Mouse (Mus musculus) midbrain, embryonic 10.5 days (tissue): ENCODE measurements at regions not wholly inside any gene's neighbourhood (a gene's known extent, or its start where the extent isn't known, plus 50 kb on each side); places are given as distances from the start of the nearest gene placed in this dataset.

Source experiments
- DNase-seq: peaks from one replicate; pipeline ENCODE4 v3.0.0-alpha.2; 2017; ENCODE audit warnings: low spot score
- H3K27ac ChIP-seq: fragments of 300-500 bp; sonication (generic); replicated peaks from 2 replicates; pipeline ENCODE4 v1.5.1; 2016; ENCODE audit warnings: mild to moderate bottlenecking
- H3K27me3 ChIP-seq: fragments of 300-500 bp; sonication (generic); 2 replicates; pipeline ENCODE4 v1.6.1; 2016; ENCODE audit warnings: low read depth, mild to moderate bottlenecking; ENCODE audit not compliant: poor library complexity, severe bottlenecking
- H3K36me3 ChIP-seq: fragments of 300-500 bp; sonication (generic); 2 replicates; pipeline ENCODE4 v1.6.1; 2016; ENCODE audit warnings: mild to moderate bottlenecking, moderate library complexity
- H3K4me1 ChIP-seq: fragments of 300-500 bp; sonication (generic); 2 replicates; pipeline ENCODE4 v1.6.1; 2016
- H3K4me3 ChIP-seq: fragments of 300-500 bp; sonication (generic); 2 replicates; pipeline ENCODE4 v1.5.1; 2016; ENCODE audit warnings: mild to moderate bottlenecking, moderate library complexity
- H3K9me3 ChIP-seq: fragments of 300-500 bp; sonication (generic); replicated peaks from 2 replicates; pipeline ENCODE4 v1.6.1; 2016; ENCODE audit warnings: mild to moderate bottlenecking
- WGBS: fragments of 180-500 bp; shearing (Covaris S2); methylation state at CpG from one replicate; pipeline ENCODE4 v1.1.7; 2016; 5-methylcytosine and 5-hydroxymethylcytosine counted together

DNA sequence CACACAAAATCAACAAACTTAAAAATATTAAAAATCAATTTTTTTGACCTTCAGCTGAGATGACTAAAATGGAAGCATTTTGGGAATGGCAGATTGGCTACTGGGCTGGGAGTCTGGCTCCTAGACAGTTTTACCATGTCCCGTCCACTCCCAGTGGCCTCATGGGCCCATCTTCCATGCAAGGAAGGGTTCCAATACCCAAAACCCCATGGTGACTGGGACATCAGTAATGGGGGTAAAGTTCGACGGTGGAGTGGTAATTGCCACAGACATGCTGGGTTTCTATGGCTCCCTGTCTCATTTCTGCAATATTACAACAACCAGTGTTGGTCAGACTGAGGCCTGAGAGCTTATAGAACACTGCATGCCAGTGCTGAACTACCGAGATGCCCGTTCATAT lies 82.2 kb downstream of the Il20rb start:
- H3K36me3 ChIP-seq = no peaks in the 10 kb centered on the region
- H3K27ac ChIP-seq = no peak overlapping the region
- H3K4me3 ChIP-seq = no peak overlapping the region
- H3K4me1 ChIP-seq = no peaks in the 10 kb centered on the region
- no peaks in the 10 kb centered on the region for H3K9me3 ChIP-seq
- WGBS = 92% methylated on average over 5 of the region's 5 CpGs
- H3K27me3 ChIP-seq = no peaks in the 10 kb centered on the region
- no peak for DNase-seq

DNA sequence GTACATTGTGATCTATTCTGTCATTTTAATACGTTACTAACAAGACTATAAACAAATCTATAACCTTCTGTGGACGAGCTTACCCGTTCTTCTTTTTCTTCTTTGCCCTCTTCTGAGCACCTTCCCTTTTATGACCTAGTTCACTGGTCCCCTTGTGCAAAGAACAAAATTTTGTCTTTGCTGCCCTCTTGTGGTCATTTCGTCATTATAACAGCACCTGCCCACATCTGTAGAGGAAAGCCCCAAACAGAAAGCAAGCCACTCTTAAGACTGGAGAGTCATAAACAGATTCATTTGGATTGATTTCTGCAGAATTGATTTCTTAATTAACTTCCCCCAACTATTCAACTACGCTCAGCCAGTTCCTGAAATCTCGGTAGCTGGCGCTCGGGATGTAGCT lies 86.2 kb downstream of the Il20rb start:
- no peaks in the 10 kb centered on the region for H3K36me3 ChIP-seq
- 27% methylated on average over 8 of the region's 8 CpGs for WGBS
- no peaks in the 10 kb centered on the region for H3K4me1 ChIP-seq
- peak; percentile 43 for DNase-seq
- no peak overlapping the region for H3K4me3 ChIP-seq
- no peak overlapping the region for H3K27ac ChIP-seq
- H3K27me3 ChIP-seq = no peaks in the 10 kb centered on the region
- no peaks in the 10 kb centered on the region for H3K9me3 ChIP-seq

DNA sequence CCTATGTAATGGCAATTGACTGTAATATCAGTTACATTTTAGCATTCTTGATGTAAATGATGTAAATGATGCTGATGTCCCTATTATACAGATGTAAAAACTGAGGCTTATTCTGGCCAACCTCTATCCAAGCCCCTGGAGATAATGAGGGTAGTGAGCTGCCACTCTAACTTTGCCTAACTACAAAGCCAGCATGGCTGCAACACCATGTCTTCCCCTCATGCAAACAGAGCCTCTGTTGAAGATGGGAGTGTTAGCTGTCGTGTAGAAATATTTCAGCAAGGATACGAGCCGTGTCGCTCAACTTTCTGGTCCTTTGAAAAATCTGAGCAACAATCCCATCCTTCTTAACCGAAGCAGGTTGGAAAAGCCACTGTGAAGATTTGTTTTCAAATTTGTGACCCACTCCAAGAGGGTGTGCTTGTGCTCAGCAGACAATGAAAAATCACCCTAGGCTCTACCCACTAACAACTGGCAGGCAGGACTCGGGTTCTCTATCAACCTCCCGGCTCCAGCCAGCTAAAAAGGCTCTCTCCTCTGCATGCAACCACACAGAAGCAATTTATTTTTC lies 90.2 kb downstream of the Il20rb start:
- H3K4me1 ChIP-seq = no peaks in the 10 kb centered on the region
- H3K9me3 ChIP-seq = no peaks in the 10 kb centered on the region
- no peak for DNase-seq
- 92% methylated on average over 7 of the region's 7 CpGs for WGBS
- no peaks in the 10 kb centered on the region for H3K27me3 ChIP-seq
- H3K4me3 ChIP-seq = no peak overlapping the region
- H3K27ac ChIP-seq = no peak overlapping the region
- H3K36me3 ChIP-seq = no peaks in the 10 kb centered on the region

DNA sequence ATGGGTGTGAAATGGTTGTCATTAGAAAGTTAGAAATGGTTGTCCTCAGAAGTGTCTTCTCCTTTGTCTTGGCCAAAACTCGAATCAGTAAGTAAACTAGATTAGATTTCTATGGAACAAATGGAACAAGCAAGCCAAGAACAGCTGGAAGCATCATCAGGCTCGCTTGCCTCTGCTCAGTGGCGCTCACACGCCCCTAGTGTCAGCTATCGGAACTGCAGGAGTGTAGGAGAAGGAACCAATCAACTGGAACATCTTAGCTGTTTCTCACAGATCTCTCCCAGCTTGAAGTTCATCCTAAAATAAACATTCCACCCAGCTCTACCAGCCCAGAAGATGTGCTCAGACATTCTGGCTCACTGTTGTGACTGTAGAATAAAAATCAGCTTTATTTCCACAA lies 90.9 kb downstream of the Il20rb start:
- WGBS = 5% methylated on average over 5 of the region's 5 CpGs
- no peak overlapping the region for H3K27ac ChIP-seq
- DNase-seq = peak; percentile 81

DNA sequence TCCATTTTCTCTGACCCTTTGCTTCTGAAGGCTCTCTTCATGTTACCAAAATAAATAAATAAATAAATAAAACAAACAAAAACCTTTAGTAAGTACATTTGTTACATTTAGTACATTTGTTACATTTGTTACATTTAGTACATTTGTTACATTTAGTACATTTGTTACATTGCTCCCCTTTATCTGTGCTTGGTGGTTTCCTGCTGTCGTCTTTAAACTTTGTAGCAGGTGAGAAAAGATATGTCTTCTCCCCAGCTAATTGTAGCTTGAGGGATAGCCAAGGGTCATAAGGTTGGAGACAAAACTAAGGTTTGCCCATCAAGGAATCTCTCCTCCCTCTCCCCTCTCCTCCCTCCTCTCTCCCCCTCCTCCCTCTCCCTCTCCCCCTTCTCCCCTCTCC lies 92.0 kb downstream of the Il20rb start:
- no peak overlapping the region for H3K27ac ChIP-seq
- H3K9me3 ChIP-seq = no peaks in the 10 kb centered on the region
- no peaks in the 10 kb centered on the region for H3K4me1 ChIP-seq
- DNase-seq = no peak
- H3K4me3 ChIP-seq = no peak overlapping the region
- WGBS = 87% methylated on average over 1 of the region's 1 CpGs
- no peaks in the 10 kb centered on the region for H3K36me3 ChIP-seq
- H3K27me3 ChIP-seq = no peaks in the 10 kb centered on the region

More for the DNA sequence above, 90.9 kb downstream of the Il20rb start:
- Histone ChIP-seq H3K4me1 (no peaks in the 10 kb centered on the region), H3K27me3 (no peaks in the 10 kb centered on the region), H3K9me3 (no peaks in the 10 kb centered on the region), H3K36me3 (no peaks in the 10 kb centered on the region), H3K4me3 (no peak overlapping the region)

GRCm38 (mm10) chr9:100394166-100394565 lies 92.4 kb downstream of the Il20rb start:
- 86% methylated on average over 5 of the region's 5 CpGs for WGBS
- no peaks in the 10 kb centered on the region for H3K36me3 ChIP-seq

DNA sequence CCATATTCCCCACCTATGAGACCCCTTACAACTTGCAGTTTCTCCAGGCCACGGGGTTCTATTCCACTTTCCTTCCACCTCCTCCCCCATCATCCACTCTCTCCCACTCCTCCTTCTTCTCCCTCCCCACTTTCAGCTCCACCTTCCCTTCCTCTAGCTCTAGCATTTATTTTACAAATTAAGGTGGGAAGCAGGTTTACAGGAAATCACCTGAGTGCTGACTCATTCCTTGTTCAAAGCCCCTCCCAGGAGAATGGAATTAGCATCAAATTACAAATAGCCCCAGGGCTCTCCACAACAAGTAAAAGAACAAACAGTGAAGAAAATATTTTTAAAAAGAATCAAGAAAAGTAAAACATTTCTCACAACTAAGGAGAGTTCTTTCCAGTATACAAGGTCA lies 94.3 kb downstream of the Il20rb start:
- H3K27ac ChIP-seq = no peak overlapping the region
- H3K4me1 ChIP-seq = 0 out of 2 replicates have a peak, but pooled peaks cover under 1% of the 10 kb centered on the region
- no peak for DNase-seq
- no peaks in the 10 kb centered on the region for H3K9me3 ChIP-seq
- H3K27me3 ChIP-seq = peaks cover 8% of the 10 kb centered on the region; the same call in 1 of the 2 replicates
- WGBS = 32% methylated on average over 1 of the region's 1 CpGs
- H3K36me3 ChIP-seq = no peaks in the 10 kb centered on the region
- no peak overlapping the region for H3K4me3 ChIP-seq

More at GRCm38 (mm10) chr9:100394166-100394565, 92.4 kb downstream of the Il20rb start:
- H3K27ac ChIP-seq = no peak overlapping the region
- H3K4me1 ChIP-seq = no peaks in the 10 kb centered on the region
- no peak for DNase-seq
- H3K4me3 ChIP-seq = no peak overlapping the region
- no peaks in the 10 kb centered on the region for H3K9me3 ChIP-seq
- no peaks in the 10 kb centered on the region for H3K27me3 ChIP-seq

DNA sequence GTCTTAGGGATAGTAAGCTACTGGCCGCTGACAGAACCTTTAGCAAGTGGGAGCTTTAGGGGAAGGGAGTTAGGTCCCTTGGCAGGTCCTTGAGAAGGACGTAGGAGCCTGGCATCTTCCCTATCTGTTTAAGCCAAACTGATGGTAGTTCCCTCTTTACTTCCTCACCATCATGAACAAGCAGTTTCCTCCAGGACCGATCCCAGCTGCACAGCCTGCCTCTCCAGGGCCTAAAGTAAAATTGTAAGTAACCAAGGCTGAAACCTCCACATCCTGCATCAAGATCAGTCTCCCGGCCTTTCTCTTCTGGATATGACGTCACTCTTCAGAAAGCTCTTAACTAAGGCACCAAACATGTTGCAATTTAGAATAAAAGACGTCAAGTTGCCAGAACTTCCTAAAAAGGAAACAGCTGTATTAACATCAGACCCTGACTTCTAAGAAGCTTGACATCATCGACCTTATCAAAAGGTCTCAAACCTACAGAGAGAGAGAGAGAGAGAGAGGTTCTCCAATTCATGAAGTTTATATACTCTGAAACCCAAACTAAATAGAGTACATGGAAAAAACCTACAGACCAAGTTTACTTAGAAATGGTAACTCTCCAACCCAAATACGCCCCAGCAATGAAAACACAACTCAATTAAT lies 94.9 kb downstream of the Il20rb start:
- no peaks in the 10 kb centered on the region for H3K36me3 ChIP-seq
- no peak overlapping the region for H3K27ac ChIP-seq
- no peaks in the 10 kb centered on the region for H3K9me3 ChIP-seq
- 76% methylated on average over 8 of the region's 8 CpGs for WGBS
- H3K27me3 ChIP-seq = peaks cover 14% of the 10 kb centered on the region
- 0 out of 2 replicates have a peak, but pooled peaks cover 5% of the 10 kb centered on the region for H3K4me1 ChIP-seq
- no peak overlapping the region for H3K4me3 ChIP-seq
- DNase-seq = no peak

- H3K9me3 ChIP-seq = no peaks in the 10 kb centered on the region
- WGBS = 94% methylated on average over 7 of the region's 7 CpGs
- peaks cover 26% of the 10 kb centered on the region for H3K27me3 ChIP-seq
Measured at GRCm38 (mm10) chr9:100388393-100388792, 98.2 kb downstream of the Il20rb start.

DNA sequence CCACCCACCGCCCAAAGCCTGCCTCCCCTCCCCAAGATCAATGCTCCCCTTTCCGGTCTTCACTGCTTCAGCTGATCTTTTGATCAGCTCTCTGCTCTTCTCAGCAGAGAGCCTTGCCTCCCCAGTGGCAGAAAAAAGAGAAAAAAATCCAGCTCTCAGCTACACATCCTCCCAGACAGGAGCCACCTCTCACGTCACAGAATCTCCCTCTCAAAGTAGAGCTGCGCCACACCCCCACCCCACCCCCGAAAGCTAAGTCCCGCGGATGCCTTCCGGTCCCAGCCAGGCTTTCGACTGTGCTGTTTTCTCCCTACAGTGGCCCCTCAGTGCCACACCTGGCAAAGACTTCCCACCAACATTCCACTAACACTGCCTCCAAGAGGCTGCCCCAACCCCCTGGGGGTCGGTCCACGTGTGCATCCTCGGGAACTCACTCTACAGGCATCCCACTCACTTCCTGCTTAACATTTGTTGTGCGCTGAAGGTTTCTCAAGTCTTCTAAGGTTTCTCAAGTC lies 99.4 kb downstream of the Il20rb start:
- H3K27me3 ChIP-seq = peaks cover 27% of the 10 kb centered on the region
- 33% methylated on average over 13 of the region's 13 CpGs for WGBS
- 0 out of 2 replicates have a peak, but pooled peaks cover 5% of the 10 kb centered on the region for H3K4me1 ChIP-seq
- no peak overlapping the region for H3K4me3 ChIP-seq
- H3K9me3 ChIP-seq = no peaks in the 10 kb centered on the region
- no peaks in the 10 kb centered on the region for H3K36me3 ChIP-seq
- no peak for DNase-seq
- H3K27ac ChIP-seq = no peak overlapping the region

More at GRCm38 (mm10) chr9:100388393-100388792, 98.2 kb downstream of the Il20rb start:
- Histone ChIP-seq H3K36me3 (no peaks in the 10 kb centered on the region), H3K4me3 (no peak overlapping the region), H3K4me1 (0 out of 2 replicates have a peak, but pooled peaks cover 5% of the 10 kb centered on the region), H3K27ac (no peak overlapping the region)
- DNase-seq = no peak

GRCm38 (mm10) chr9:100382492-100382891 lies 104.1 kb downstream of the Il20rb start:
- Histone ChIP-seq H3K36me3 (no peaks in the 10 kb centered on the region), H3K9me3 (no peaks in the 10 kb centered on the region), H3K27ac (no peak overlapping the region), H3K27me3 (peaks cover 56% of the 10 kb centered on the region), H3K4me3 (no peak overlapping the region), H3K4me1 (peaks cover 17% of the 10 kb centered on the region)
- 60% methylated on average over 5 of the region's 5 CpGs for WGBS
- DNase-seq = peak; percentile 61

- no peaks in the 10 kb centered on the region for H3K36me3 ChIP-seq
- no peak overlapping the region for H3K4me3 ChIP-seq
- H3K27me3 ChIP-seq = peaks cover 3% of the 10 kb centered on the region; the same call in 1 of the 2 replicates
- H3K9me3 ChIP-seq = no peaks in the 10 kb centered on the region
- H3K27ac ChIP-seq = no peak overlapping the region
- no peak for DNase-seq
- WGBS = 92% methylated on average over 5 of the region's 5 CpGs
- no peaks in the 10 kb centered on the region for H3K4me1 ChIP-seq
Measured at GRCm38 (mm10) chr9:100369921-100370320, 116.7 kb downstream of the Il20rb start.

GRCm38 (mm10) chr9:100366816-100367215 lies 119.8 kb downstream of the Il20rb start:
- 82% methylated on average over 6 of the region's 6 CpGs for WGBS
- Histone ChIP-seq H3K27ac (no peak overlapping the region), H3K4me3 (no peak overlapping the region), H3K36me3 (no peaks in the 10 kb centered on the region), H3K27me3 (peaks cover 5% of the 10 kb centered on the region; the same call in 1 of the 2 replicates), H3K9me3 (no peaks in the 10 kb centered on the region), H3K4me1 (no peaks in the 10 kb centered on the region)
- DNase-seq = no peak
